In the genomic region with DNA sequence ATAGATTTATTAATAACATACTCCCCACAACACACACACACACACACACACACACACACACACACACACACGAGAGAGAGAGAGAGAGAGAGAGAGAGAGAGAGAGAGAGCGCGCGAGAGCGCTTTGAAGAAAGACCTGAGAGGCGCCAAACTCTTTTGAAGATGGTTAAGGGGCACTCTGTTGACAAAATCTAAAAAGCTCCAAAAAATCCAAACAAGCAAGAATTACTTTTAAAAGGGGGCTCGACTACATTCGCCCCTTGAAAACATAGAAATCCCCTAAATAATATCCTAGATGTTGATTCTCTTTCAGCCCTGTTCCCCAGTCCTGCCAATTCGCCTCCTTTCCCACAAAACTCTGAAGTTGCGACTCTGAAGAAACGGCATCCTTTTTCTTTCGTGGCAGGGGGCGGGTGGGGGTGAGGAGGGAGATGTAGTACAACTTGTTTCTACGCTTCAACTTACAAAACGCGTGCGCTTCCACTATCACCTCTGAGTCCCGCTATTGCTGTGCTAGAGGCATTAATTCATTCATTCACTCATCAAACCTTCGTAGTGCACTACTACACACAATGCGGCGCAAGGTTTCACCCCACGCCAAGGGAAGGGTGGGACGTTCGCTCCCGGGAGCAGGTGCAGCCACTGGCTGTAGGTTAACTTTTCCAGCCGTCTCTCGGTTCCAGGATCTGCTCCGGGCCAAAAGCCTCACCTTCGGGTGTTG, we compare ENCODE assay signal across 8 mouse cellular contexts. TPM values are rescaled to one million over a fixed set of nuclear protein-coding genes. Genes with fewer than 3 reads are reported as not detected.
A peak's percentile ranks its signal among the peaks of the same experiment; 100 is the strongest.
DNase-seq lines count a peak whose midpoint lies in the region; ATAC-seq and TF ChIP-seq lines count a peak whose summit lies in the region.

No protein-coding gene starts in this region.

- peaks cover 12% of the 10 kb centered on the region for H3K4me1 ChIP-seq in bone marrow macrophage, adult 2 months (ENCODE audit: control insufficient read depth, insufficient read depth, low read length)
- peaks cover 4% of the 10 kb centered on the region; the same call in 1 of the 2 replicates for H3K4me1 ChIP-seq in hindbrain, embryonic 11.5 days (replicated peaks; ENCODE audit: control insufficient read depth, insufficient read depth, low read length)
- H3K4me1 ChIP-seq in midbrain, embryonic 10.5 days = peaks cover 31% of the 10 kb centered on the region

- H3K36me3 ChIP-seq in hindbrain, embryonic 11.5 days (ENCODE audit: control insufficient read depth, insufficient read depth, low read length) = no peaks in the 10 kb centered on the region
- peaks cover 10% of the 10 kb centered on the region for H3K36me3 ChIP-seq in midbrain, embryonic 10.5 days

- TF ChIP-seq POLR2A in bone marrow macrophage, adult 2 months (IDR thresholded peaks at IDR 0.05; ENCODE audit: borderline replicate concordance, low read depth, low read length) = no peak

- H3K27ac ChIP-seq in layer of hippocampus, adult 2 months = peak overlapping the region; percentile 89
- H3K27ac ChIP-seq in bone marrow macrophage, adult 2 months (ENCODE audit: insufficient read depth, low read depth, low read length) = peak overlapping the region; percentile 93
- H3K27ac ChIP-seq in hindbrain, embryonic 11.5 days (ENCODE audit: low read depth, low read length) = peak overlapping the region; percentile 67
- H3K27ac ChIP-seq in midbrain, embryonic 10.5 days (replicated peaks) = peak overlapping the region; percentile 93

- no peak; the same call in 1 of the 2 replicates for ATAC-seq in hindbrain, embryonic 11.5 days (ENCODE audit: low FRiP score)

- no peaks in the 10 kb centered on the region for H3K27me3 ChIP-seq in hindbrain, embryonic 11.5 days (ENCODE audit: control insufficient read depth, insufficient read depth, low read length)
- no peaks in the 10 kb centered on the region for H3K27me3 ChIP-seq in midbrain, embryonic 10.5 days (ENCODE audit: low read depth, poor library complexity, severe bottlenecking)

- no peak for TF ChIP-seq CTCF in layer of hippocampus, adult 2 months (conservative IDR thresholded peaks at IDR 0.05)
- TF ChIP-seq CTCF in bone marrow macrophage, adult 2 months (IDR thresholded peaks at IDR 0.05; ENCODE audit: low read depth, low read length) = no peak

- under 1% methylated on average over 29 of the region's 29 CpGs for WGBS in hindbrain, embryonic 11.5 days
- WGBS in midbrain, embryonic 10.5 days = 2% methylated on average over 29 of the region's 29 CpGs

- peak overlapping the region; percentile 51 for H3K4me2 ChIP-seq in hindbrain, embryonic 11.5 days (replicated peaks; ENCODE audit: low read depth, low read length)

- DNase-seq in layer of hippocampus, adult 2 months (ENCODE audit: low spot score in 2 of 2) = no peak
- no peak for DNase-seq in layer of hippocampus, adult 11-12 months (ENCODE audit: low spot score)
- DNase-seq in hindbrain, embryonic 11.5 days (ENCODE audit: low spot score) = no peak
- DNase-seq in midbrain, embryonic 10.5 days (ENCODE audit: low spot score) = no peak
- no peak for DNase-seq in right cerebral cortex, postnatal 4 days
- no peak for DNase-seq in adrenal gland, postnatal 4 days (ENCODE audit: low spot score in 2 of 2)
- DNase-seq in kidney, adult 8-10 months = no peak

- peak overlapping the region; percentile 68 for H3K9ac ChIP-seq in hindbrain, embryonic 11.5 days (ENCODE audit: low read depth, low read length)

- peak overlapping the region; percentile 90 for H3K4me3 ChIP-seq in layer of hippocampus, adult 2 months
- H3K4me3 ChIP-seq in bone marrow macrophage, adult 2 months (ENCODE audit: insufficient read depth, low read length) = peak overlapping the region; percentile 96
- H3K4me3 ChIP-seq in hindbrain, embryonic 11.5 days (ENCODE audit: low read depth, low read length) = peak overlapping the region; percentile 99
- peak overlapping the region; percentile 98 for H3K4me3 ChIP-seq in midbrain, embryonic 10.5 days

- H3K9me3 ChIP-seq in hindbrain, embryonic 11.5 days (ENCODE audit: control insufficient read depth, low read length) = no peaks in the 10 kb centered on the region
- no peaks in the 10 kb centered on the region for H3K9me3 ChIP-seq in midbrain, embryonic 10.5 days (replicated peaks)

RNA-seq across cellular contexts. Expression of gene Fbxw7, which starts 1.5 kb away (rescaled TPM):
- 100 to 1,000 TPM; 156 to 160 TPM for total RNA-seq in layer of hippocampus, adult 2 months (2021)
- polyA plus RNA-seq in bone marrow macrophage, adult 2 months (2012; ENCODE audit: insufficient read depth, insufficient read length, missing spikeins) = 10.2 and 10.6 TPM in 2 replicates
- 18.7 and 21.1 TPM in 2 replicates for polyA plus RNA-seq in hindbrain, embryonic 11.5 days (2014; fragmentation: Nextera tagmentation; extraction: Ambion mirVana)
- 8.9 and 12.8 TPM in 2 replicates for polyA plus RNA-seq in midbrain, embryonic 10.5 days (2016; fragmentation: Nextera tagmentation; extraction: Ambion mirVana)
- 10 to 100 TPM; 24.4 to 24.7 TPM for total RNA-seq in adrenal gland, postnatal 4 days (2021)
